Mouse (Mus musculus) inflammation-experienced regulatory T-cells (primary cell): ENCODE results near the gene Olfr239. TPM values are rescaled to one million over a fixed set of nuclear protein-coding genes. Genes with fewer than 3 reads are reported as not detected.

ENCODE experiments used
- polyA plus RNA-seq, 2 experiments: library from polyadenylated mRNA; unstranded; fragments of 100-300 nt; shearing (Covaris generic); gene quantifications; one replicate each; pipeline ENCODE4 v1.2.1; 2017

Gene Olfr239
- polyA plus RNA-seq: not detected

GRCm38 (mm10) chr17:33191002-33191401 is at the start of gene Olfr239:
Olfr239 (plus strand) TSS chr17:33191302.

GRCm38 (mm10) chr17:33168147-33168546 is 23.0 kb upstream of the Olfr239 start, which contains the start of gene Olfr55:
Olfr55 (plus strand) TSS chr17:33168447.

GRCm38 (mm10) chr17:33221590-33221989 is 30.5 kb downstream of the Olfr239 start, which contains the start of gene Olfr1564:
Olfr1564 (minus strand) TSS chr17:33221690.

Other genes with a start within 250 kb of the Olfr239 start
- gene Cyp4f13, start 243.9 kb upstream of the Olfr239 start, polyA plus RNA-seq: 10 to 100 TPM; 37.9 to 48.2 TPM
- gene Zfp472, start 225.5 kb upstream of the Olfr239 start, polyA plus RNA-seq: 10 to 100 TPM; 17.0 to 21.9 TPM
- 10 to 100 TPM; 16.3 to 19.6 TPM for gene Zfp952, start 198.2 kb upstream of the Olfr239 start, polyA plus RNA-seq
- 10 to 100 TPM in 1 of 2 experiments, 1 to 10 TPM in 1; 8.5 to 12.3 TPM for gene Zfp763, start 157.9 kb upstream of the Olfr239 start, polyA plus RNA-seq
- gene 4921501E09Rik, start 123.2 kb upstream of the Olfr239 start, polyA plus RNA-seq: not detected
- 1 to 10 TPM; 5.1 to 5.2 TPM for gene Zfp563, start 102.0 kb upstream of the Olfr239 start, polyA plus RNA-seq
- gene Morc2b, start 51.6 kb upstream of the Olfr239 start, polyA plus RNA-seq: 1 to 10 TPM in 1 of 2 experiments, under 1 TPM in 1; 0.12 to 1.7 TPM
- gene Olfr55, start 22.9 kb upstream of the Olfr239 start, polyA plus RNA-seq: not detected
- not detected for gene Olfr1564, start 30.4 kb downstream of the Olfr239 start, polyA plus RNA-seq
- gene Zfp955a, start 63.8 kb downstream of the Olfr239 start, polyA plus RNA-seq: 10 to 100 TPM; 15.9 to 17.1 TPM
- gene Olfr63, start 73.4 kb downstream of the Olfr239 start, polyA plus RNA-seq: under 1 TPM; 0.05 to 0.20 TPM
- 10 to 100 TPM in 1 of 2 experiments, 1 to 10 TPM in 1; 8.3 to 14.6 TPM for gene Zfp955b, start 98.2 kb downstream of the Olfr239 start, polyA plus RNA-seq
- gene Zfp81, start 167.6 kb downstream of the Olfr239 start, polyA plus RNA-seq: 10 to 100 TPM in 1 of 2 experiments, 1 to 10 TPM in 1; 10.0 to 15.9 TPM
- gene Zfp101, start 203.3 kb downstream of the Olfr239 start, polyA plus RNA-seq: 1 to 10 TPM; 7.5 to 8.3 TPM
- not detected for gene Actl9, start 241.6 kb downstream of the Olfr239 start, polyA plus RNA-seq